Mouse (Mus musculus) spleen, adult 2 months (tissue): ENCODE data around the gene Atoh8. TPM values are rescaled to one million over a fixed set of nuclear protein-coding genes. Genes with fewer than 3 reads are reported as not detected.

Experiments
- DNase-seq, 2 experiments: peaks; one replicate each; pipeline versions ENCODE4 v3.0.0 to v3.0.0-alpha.2; 2012 to 2021; ENCODE audit warnings: low spot score in 2 of 2, low read depth in 1 of 2
- H3K27ac ChIP-seq: fragments of 200-500 bp; 2 replicates; pipeline ENCODE4 v1.5.1; 2012; ENCODE audit warnings: low read length, inconsistent platforms; ENCODE audit not compliant: insufficient read depth
- H3K27me3 ChIP-seq: fragments of 200-500 bp; 2 replicates; pipeline ENCODE4 v1.6.1; 2012; ENCODE audit warnings: mild to moderate bottlenecking, moderate library complexity, low read length, inconsistent platforms; ENCODE audit not compliant: control insufficient read depth, insufficient read depth
- H3K36me3 ChIP-seq: fragments of 200-500 bp; 2 replicates; pipeline ENCODE4 v1.6.1; 2012; ENCODE audit warnings: mild to moderate bottlenecking, low read length, inconsistent platforms; ENCODE audit not compliant: control insufficient read depth, insufficient read depth
- H3K4me1 ChIP-seq: fragments of 200-500 bp; 2 replicates; pipeline ENCODE4 v1.6.1; 2011; ENCODE audit warnings: inconsistent platforms; ENCODE audit not compliant: control insufficient read depth, insufficient read depth, insufficient read length
- H3K4me3 ChIP-seq: fragments of 200-500 bp; 2 replicates; pipeline ENCODE4 v1.5.1; 2011; ENCODE audit warnings: mild to moderate bottlenecking, inconsistent platforms; ENCODE audit not compliant: insufficient read depth, insufficient read length; ENCODE audit errors: extremely low read depth
- CTCF ChIP-seq: fragments of 200-500 bp; IDR thresholded peaks from 2 replicates; pipeline ENCODE4 v1.5.1; 2011; ENCODE audit warnings: mild to moderate bottlenecking, inconsistent platforms; ENCODE audit not compliant: insufficient read depth, insufficient read length, insufficient replicate concordance; ENCODE audit errors: extremely low read depth
- POLR2A ChIP-seq: fragments of 200-500 bp; IDR thresholded peaks from 2 replicates; pipeline ENCODE4 v1.6.1; 2011; ENCODE audit warnings: low read depth, low read length, inconsistent platforms
- WGBS: fragments of 180-500 bp; shearing (Covaris S2); methylation state at CpG from one replicate; pipeline ENCODE4 v1.1.7; 2018; 5-methylcytosine and 5-hydroxymethylcytosine counted together
- polyA plus RNA-seq: library from polyadenylated mRNA; depleted of rRNA; stranded (reverse); fragments of >200 nt; gene quantifications from 2 replicates; pipeline ENCODE4 v1.2.3, GENCODE M21; 2012

Gene Atoh8
- polyA plus RNA-seq, 1 experiment = 9.3 TPM

- TF ChIP-seq POLR2A = no peak
- no peak for TF ChIP-seq CTCF
- 19% methylated on average over 8 of the region's 8 CpGs for WGBS
- DNase-seq = no peak
- H3K36me3 ChIP-seq = no peaks in the 10 kb centered on the region
- H3K27me3 ChIP-seq = no peaks in the 10 kb centered on the region
- peak overlapping the region; percentile 32 for H3K27ac ChIP-seq
- H3K4me3 ChIP-seq = no peak overlapping the region
- H3K4me1 ChIP-seq = no peaks in the 10 kb centered on the region
Observed at GRCm38 (mm10) chr6:72241133-72241842, 5.9 kb upstream of the Atoh8 start.

- 85% methylated on average over 2 of the region's 2 CpGs for WGBS
- H3K4me1 ChIP-seq = peaks cover 7% of the 10 kb centered on the region
- no peak for DNase-seq
- H3K27ac ChIP-seq = no peak overlapping the region
- no peak overlapping the region for H3K4me3 ChIP-seq
- TF ChIP-seq POLR2A = no peak
- no peak for TF ChIP-seq CTCF
- H3K27me3 ChIP-seq = peaks cover 5% of the 10 kb centered on the region; the same call in 1 of the 2 replicates
- H3K36me3 ChIP-seq = no peaks in the 10 kb centered on the region
Observed at GRCm38 (mm10) chr6:72240042-72240441, 4.7 kb upstream of the Atoh8 start.

- WGBS = 2% methylated on average over 5 of the region's 5 CpGs
- H3K4me3 ChIP-seq = no peak overlapping the region
- H3K4me1 ChIP-seq = peaks cover 13% of the 10 kb centered on the region
- H3K36me3 ChIP-seq = no peaks in the 10 kb centered on the region
- peak; percentile 37 to 64 for DNase-seq
- H3K27ac ChIP-seq = no peak overlapping the region
- H3K27me3 ChIP-seq = peaks cover 19% of the 10 kb centered on the region
- TF ChIP-seq CTCF (peak; percentile 75; the same call in 1 of the 2 replicates), POLR2A (no peak)
Observed at GRCm38 (mm10) chr6:72237035-72237434, 1.7 kb upstream of the Atoh8 start.

DNA sequence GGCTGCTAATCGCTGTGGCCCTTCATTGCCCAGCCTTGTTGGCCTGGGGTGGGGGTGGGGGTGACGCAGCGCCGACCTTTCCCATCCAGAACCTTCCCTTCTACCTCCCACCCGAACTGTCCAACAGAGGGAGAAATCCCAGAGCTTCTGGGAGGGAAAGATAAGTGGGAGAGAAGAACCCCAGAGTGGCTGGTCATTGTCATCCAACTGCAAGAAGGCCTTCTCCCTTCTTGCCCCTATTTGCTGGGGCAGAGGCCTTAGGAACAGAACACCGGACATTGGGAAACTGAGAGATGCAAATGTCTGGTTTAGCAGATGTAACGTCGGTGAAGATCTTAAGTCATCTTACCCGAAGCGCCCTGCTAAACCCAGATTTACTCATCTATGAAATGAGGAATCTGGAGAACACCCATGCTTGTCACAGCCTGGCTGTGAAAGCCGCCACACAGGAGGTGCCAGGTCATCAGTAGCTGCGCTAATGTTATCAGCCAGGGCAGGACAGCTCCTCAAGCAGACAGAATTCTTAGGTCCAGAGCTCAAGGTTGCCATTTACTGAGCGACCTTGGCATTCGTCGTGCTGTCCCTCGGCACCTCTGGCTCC, 530 bp upstream of the Atoh8 start:
- H3K4me3 ChIP-seq = no peak overlapping the region

DNA sequence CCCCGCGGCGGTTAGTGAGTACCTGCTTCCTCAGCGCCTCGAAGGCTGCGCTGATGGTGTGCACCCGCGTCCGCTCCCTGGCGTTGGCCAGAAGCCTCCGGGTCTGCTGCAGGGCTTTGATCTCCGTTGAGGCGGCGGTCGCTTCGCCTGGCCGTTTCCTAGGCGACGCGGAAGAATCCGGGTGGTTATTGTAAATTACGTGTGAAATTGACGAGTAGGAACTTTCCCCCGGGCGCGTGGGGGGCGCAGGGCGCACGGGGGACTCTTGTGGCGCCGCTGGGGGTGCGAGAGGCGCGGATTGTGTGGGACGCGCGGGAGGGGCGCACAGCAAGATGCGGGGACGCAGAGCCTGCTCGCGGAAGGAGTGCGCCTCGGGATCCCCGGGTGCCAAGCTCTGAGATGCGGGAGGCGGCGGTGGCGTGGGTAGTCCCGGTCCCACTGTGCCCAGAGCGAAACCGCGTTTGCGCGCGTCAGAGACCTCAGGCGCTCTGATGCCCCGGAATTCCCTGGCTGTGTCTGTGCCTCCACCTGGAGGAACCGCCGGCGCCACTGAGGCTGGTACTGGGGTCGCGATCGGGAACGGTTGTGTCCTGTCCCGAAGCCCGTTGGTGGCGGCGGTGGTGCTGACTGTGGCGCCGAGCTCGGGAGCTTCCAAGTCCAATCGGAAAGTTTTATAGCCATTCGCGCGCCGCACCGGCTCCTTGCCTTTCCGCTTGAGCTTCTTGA, 842 bp downstream of the Atoh8 start:
- Histone ChIP-seq H3K27me3 (peaks cover 19% of the 10 kb centered on the region), H3K36me3 (no peaks in the 10 kb centered on the region), H3K4me1 (peaks cover 13% of the 10 kb centered on the region), H3K4me3 (peak overlapping the region; percentile 56), H3K27ac (peak overlapping the region; percentile 49)
- TF ChIP-seq POLR2A (no peak), CTCF (no peak)
- 2% methylated on average over 78 of the region's 79 CpGs for WGBS
- DNase-seq = no peak

More for the DNA sequence above, 530 bp upstream of the Atoh8 start:
- Histone ChIP-seq H3K27me3 (peaks cover 19% of the 10 kb centered on the region), H3K4me1 (peaks cover 13% of the 10 kb centered on the region), H3K36me3 (no peaks in the 10 kb centered on the region), H3K27ac (no peak overlapping the region)
- 24% methylated on average over 16 of the region's 16 CpGs for WGBS
- TF ChIP-seq POLR2A (no peak), CTCF (no peak)
- no peak for DNase-seq

DNA sequence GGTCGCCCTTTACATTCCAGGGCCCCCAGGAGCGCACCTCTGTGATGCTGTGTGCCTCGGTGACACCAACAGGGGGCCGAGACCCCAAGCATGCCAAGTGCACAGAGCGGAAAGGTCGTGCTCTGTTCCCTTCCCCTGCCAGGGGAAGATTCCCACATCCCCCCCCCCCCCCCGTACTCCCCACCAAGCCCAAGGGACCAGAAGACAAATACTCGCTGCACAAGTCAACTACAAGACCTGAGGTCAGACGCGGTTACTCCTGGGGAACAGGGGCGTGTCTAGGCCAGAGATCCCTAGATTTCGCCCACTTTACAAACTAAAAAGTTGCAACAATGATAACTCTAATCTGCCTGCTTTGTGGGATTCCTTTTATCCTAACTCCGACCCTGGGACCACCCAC, 1.4 kb downstream of the Atoh8 start:
- H3K4me1 ChIP-seq = peaks cover 13% of the 10 kb centered on the region
- H3K27me3 ChIP-seq = peaks cover 19% of the 10 kb centered on the region
- WGBS = 4% methylated on average over 11 of the region's 13 CpGs
- peak overlapping the region; percentile 56 for H3K4me3 ChIP-seq
- no peak for DNase-seq
- H3K36me3 ChIP-seq = no peaks in the 10 kb centered on the region
- peak overlapping the region; percentile 5; the same call in 1 of the 2 replicates for H3K27ac ChIP-seq
- TF ChIP-seq POLR2A (no peak), CTCF (no peak)
